Mouse (Mus musculus) neutrophil, adult 59 days (primary cell): ENCODE data around the gene Hdac9. TPM values are rescaled to one million over a fixed set of nuclear protein-coding genes. Genes with fewer than 3 reads are reported as not detected.

Experiments used
- total RNA-seq, 2 experiments: library from RNA; stranded (reverse); gene quantifications; 1 replicate in 1 of 2; 2 replicates in 1 of 2; pipeline ENCODE4 v1.2.4; 2023

Gene Hdac9
- total RNA-seq = 1 to 10 TPM; 3.1 to 4.3 TPM

GRCm38 (mm10) chr12:34916995-34917394 lies at the start of gene Hdac9:
Hdac9 (minus strand) TSS chr12:34917095.

Other genes starting within 250 kb of the Hdac9 start
- 1 to 10 TPM; 5.6 to 6.5 TPM for gene Prps1l1, start 67.7 kb upstream of the Hdac9 start, total RNA-seq
- gene Snx13, start 130.1 kb upstream of the Hdac9 start, total RNA-seq = 10 to 100 TPM; 52.1 to 57.7 TPM